Mouse (Mus musculus) kidney, embryonic 14.5 days (tissue): ENCODE data around the gene Hsd17b2. TPM values are rescaled to one million over a fixed set of nuclear protein-coding genes. Genes with fewer than 3 reads are reported as not detected.

Experiments used
- ATAC-seq: fragments of 200-750 bp; cut with Nextera tagmentation; 2 replicates; pipeline ENCODE4 v1.8.0; 2017; ENCODE audit warnings: moderate number of reproducible peaks, mild to moderate bottlenecking, moderate TSS enrichment, moderate library complexity; ENCODE audit not compliant: low FRiP score, low TSS enrichment
- H3K27ac ChIP-seq: fragments of 300-500 bp; sonication (generic); 2 replicates; pipeline ENCODE4 v1.5.1; 2014; ENCODE audit warnings: low read depth, mild to moderate bottlenecking, low read length, moderate library complexity, mixed read lengths
- H3K27me3 ChIP-seq: fragments of 300-500 bp; sonication (generic); 2 replicates; pipeline ENCODE4 v1.6.1; 2014; ENCODE audit warnings: mild to moderate bottlenecking, low read length; ENCODE audit not compliant: control insufficient read depth, insufficient read depth
- H3K36me3 ChIP-seq: fragments of 300-500 bp; sonication (generic); 2 replicates; pipeline ENCODE4 v1.6.1; 2014; ENCODE audit warnings: low read length, mixed read lengths; ENCODE audit not compliant: control insufficient read depth, insufficient read depth
- H3K4me1 ChIP-seq: fragments of 300-500 bp; sonication (generic); 2 replicates; pipeline ENCODE4 v1.6.1; 2014; ENCODE audit warnings: low read length, mixed read lengths; ENCODE audit not compliant: control insufficient read depth, insufficient read depth
- H3K4me2 ChIP-seq: fragments of 300-500 bp; sonication (generic); replicated peaks from 2 replicates; pipeline ENCODE4 v1.6.1; 2014; ENCODE audit warnings: low read depth, mild to moderate bottlenecking, low read length
- H3K4me3 ChIP-seq: fragments of 300-500 bp; sonication (generic); 2 replicates; pipeline ENCODE4 v1.5.1; 2014; ENCODE audit warnings: mild to moderate bottlenecking, low read length
- H3K9ac ChIP-seq: fragments of 300-500 bp; sonication (generic); 2 replicates; pipeline ENCODE4 v1.6.1; 2014; ENCODE audit warnings: low read depth, mild to moderate bottlenecking, low read length, moderate library complexity
- H3K9me3 ChIP-seq: fragments of 300-500 bp; sonication (generic); 2 replicates; pipeline ENCODE4 v1.6.1; 2016; ENCODE audit warnings: low read length; ENCODE audit not compliant: control insufficient read depth
- WGBS: fragments of 180-500 bp; shearing (Covaris S2); extraction: QIAGEN DNeasy Blood & Tissue Kit; methylation state at CpG from one replicate; pipeline ENCODE4 v1.1.7; 2014; 5-methylcytosine and 5-hydroxymethylcytosine counted together
- polyA plus RNA-seq: library from polyadenylated mRNA; unstranded; fragments of >200 nt; fragmentation: Nextera tagmentation; extraction: Ambion mirVana; gene quantifications from 2 replicates; pipeline ENCODE4 v1.2.1, GENCODE M21; 2014

Hsd17b2 gene
- polyA plus RNA-seq, 1 experiment from 2014 or later: 0.34 TPM

DNA sequence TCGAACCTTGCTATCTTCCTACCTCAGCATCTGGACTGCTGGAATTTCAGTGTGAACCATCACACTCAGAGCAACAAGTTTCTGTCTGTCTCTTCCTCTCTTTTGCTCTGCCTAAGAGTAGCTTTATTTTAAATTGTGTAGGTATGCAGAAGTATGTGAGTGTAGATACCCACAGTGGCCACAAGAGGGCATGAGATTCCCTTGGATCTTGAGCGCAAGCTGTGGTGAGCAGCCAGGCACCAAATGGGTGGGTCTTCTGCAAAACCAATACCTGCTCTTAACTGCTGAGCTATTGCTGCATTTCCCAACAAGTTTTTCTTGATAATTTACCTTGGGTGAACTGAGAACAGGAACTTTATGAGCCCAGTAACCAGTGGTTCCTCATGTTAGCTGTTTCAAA, 70.4 kb downstream of the Hsd17b2 start:
- no peak overlapping the region for H3K9ac ChIP-seq
- no peak overlapping the region for H3K4me3 ChIP-seq
- H3K36me3 ChIP-seq: no peaks in the 10 kb centered on the region
- no peak overlapping the region for H3K4me2 ChIP-seq
- no peaks in the 10 kb centered on the region for H3K27me3 ChIP-seq
- H3K4me1 ChIP-seq: no peaks in the 10 kb centered on the region
- no peak overlapping the region for H3K27ac ChIP-seq
- no peak for ATAC-seq
- 65% methylated on average over 2 of the region's 2 CpGs for WGBS
- no peaks in the 10 kb centered on the region for H3K9me3 ChIP-seq

DNA sequence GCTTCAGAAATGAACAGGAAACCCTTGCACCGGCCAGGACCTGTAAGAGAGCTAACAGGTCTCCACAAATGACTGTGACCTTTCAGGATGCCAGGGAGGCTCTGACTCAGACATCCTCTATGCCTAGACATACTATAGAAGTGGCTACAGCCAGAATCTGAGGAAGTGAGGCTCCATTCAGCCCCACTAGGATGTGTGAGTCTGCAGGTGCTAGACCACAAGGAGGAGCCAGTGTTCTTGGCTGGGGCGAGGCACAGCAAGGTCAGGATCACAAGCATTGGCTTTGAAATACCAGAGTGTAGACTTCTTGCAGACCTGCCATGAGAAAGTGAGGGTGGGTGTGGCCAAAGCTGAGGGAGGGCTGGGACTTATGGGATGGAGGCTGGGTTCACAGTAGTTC, 70.9 kb downstream of the Hsd17b2 start:
- no peak overlapping the region for H3K9ac ChIP-seq
- ATAC-seq: no peak
- 54% methylated on average over 2 of the region's 2 CpGs for WGBS
- H3K4me1 ChIP-seq: no peaks in the 10 kb centered on the region
- no peaks in the 10 kb centered on the region for H3K27me3 ChIP-seq
- no peaks in the 10 kb centered on the region for H3K36me3 ChIP-seq
- H3K4me2 ChIP-seq: no peak overlapping the region
- H3K27ac ChIP-seq: no peak overlapping the region
- H3K4me3 ChIP-seq: no peak overlapping the region
- H3K9me3 ChIP-seq: no peaks in the 10 kb centered on the region

DNA sequence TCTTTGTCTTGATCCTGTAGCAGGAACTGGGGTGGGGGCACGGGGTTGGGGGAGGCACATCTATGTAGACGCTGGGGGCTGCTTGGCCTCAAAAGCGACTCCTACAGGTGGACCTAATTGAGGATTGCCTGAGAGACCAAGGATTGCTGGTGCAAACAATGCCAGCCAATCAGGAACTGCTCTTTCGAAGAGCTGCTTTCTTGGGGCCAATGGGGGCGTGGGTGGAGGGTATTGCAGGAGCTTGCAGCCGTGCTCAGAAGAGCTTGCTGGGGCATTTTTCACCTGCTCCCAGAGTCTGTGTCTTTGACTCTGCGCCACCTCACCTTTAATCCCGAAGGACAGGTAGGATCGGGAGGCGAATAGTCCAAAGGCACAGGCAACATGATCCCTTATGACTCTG, 73.9 kb downstream of the Hsd17b2 start:
- no peak overlapping the region for H3K4me3 ChIP-seq
- H3K27me3 ChIP-seq: no peaks in the 10 kb centered on the region
- WGBS: 46% methylated on average over 10 of the region's 10 CpGs
- ATAC-seq: no peak
- H3K9me3 ChIP-seq: no peaks in the 10 kb centered on the region
- no peak overlapping the region for H3K4me2 ChIP-seq
- H3K27ac ChIP-seq: no peak overlapping the region
- no peaks in the 10 kb centered on the region for H3K4me1 ChIP-seq
- no peaks in the 10 kb centered on the region for H3K36me3 ChIP-seq
- no peak overlapping the region for H3K9ac ChIP-seq

DNA sequence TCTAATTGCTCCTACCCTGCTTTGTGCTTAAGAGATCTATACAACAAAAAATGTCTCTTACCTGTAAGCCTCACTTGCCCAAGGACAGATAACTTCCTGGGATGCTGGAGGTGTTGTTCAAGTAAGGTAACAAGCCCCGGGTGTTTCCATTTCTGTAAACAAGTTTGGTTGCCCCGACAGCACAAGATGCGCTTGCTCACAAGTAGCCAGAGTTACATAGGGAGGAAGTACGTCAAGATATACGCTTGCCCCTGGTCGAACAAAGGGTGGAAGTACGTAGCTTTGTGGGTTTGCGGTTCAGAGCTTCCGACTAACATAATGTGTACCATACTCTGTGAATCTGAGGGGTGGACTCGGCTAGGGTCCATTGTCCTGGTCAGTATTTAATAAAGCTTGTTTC, 74.4 kb downstream of the Hsd17b2 start:
- Histone ChIP-seq H3K27ac (no peak overlapping the region), H3K4me1 (no peaks in the 10 kb centered on the region), H3K4me3 (no peak overlapping the region), H3K9ac (no peak overlapping the region), H3K9me3 (no peaks in the 10 kb centered on the region), H3K4me2 (no peak overlapping the region), H3K36me3 (no peaks in the 10 kb centered on the region), H3K27me3 (no peaks in the 10 kb centered on the region)
- no peak for ATAC-seq
- WGBS: 85% methylated on average over 10 of the region's 10 CpGs

DNA sequence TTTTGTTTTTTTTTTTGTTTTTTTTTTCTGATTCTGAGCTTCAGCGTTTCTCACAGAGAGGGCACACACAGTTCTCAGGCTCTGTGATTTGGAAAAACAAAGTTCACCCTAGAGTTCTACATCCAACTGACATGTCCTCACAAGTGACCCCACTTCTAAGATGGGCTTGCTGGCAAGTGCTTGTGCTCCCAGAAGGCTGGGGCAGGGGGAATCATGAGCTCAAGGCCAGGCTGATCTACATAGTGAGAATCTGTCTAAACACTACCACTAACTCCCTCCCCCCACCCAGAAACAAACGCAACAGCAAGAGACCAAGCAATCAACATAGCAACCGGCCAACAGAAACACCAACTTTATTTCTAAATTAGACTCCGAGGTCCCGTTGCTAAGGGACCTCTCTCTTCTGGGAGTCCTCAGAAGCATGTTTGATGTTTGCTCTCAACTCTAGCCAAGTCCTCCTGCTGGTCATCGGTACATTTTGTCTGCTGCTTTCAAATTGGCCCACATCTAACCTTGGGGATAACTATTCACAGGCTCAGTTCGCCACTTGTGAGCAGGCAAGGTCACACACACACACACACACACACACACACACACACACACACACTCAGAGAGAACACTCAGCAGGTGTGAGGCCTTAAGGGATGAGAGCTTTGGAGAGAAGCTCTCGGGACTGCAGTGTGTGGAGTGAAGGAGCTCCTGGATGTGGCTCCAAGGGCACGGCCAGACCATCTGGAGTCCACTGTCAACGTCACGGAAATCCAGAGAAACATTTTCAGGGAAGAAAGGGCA, 77.0 kb downstream of the Hsd17b2 start:
- Histone ChIP-seq H3K36me3 (no peaks in the 10 kb centered on the region), H3K4me1 (no peaks in the 10 kb centered on the region), H3K4me2 (no peak overlapping the region), H3K27me3 (no peaks in the 10 kb centered on the region), H3K27ac (no peak overlapping the region), H3K4me3 (no peak overlapping the region), H3K9me3 (no peaks in the 10 kb centered on the region), H3K9ac (no peak overlapping the region)
- WGBS: 70% methylated on average over 11 of the region's 11 CpGs
- no peak for ATAC-seq

DNA sequence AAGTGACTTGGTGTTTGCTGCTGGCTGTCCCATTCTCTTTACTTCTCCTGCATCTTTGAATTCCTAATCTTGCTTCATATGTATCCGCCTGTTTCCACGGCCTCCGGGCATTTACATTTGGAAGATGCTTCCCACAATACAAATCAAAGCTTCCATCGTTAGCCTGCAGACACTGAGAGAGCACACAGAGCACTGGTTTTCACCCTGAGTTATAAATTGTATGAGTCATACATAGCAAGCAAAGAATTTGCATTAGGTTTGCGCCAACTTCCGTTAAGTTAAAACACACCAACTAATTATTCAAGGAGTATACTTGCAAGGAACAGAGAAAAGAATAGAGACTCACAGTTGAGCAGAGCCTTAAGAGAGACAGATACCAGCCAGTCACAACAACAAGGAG, 77.6 kb downstream of the Hsd17b2 start:
- Histone ChIP-seq H3K9me3 (no peaks in the 10 kb centered on the region), H3K4me3 (no peak overlapping the region), H3K4me2 (no peak overlapping the region), H3K27me3 (no peaks in the 10 kb centered on the region), H3K9ac (no peak overlapping the region), H3K36me3 (no peaks in the 10 kb centered on the region), H3K27ac (no peak overlapping the region), H3K4me1 (no peaks in the 10 kb centered on the region)
- no peak for ATAC-seq
- 83% methylated on average over 6 of the region's 6 CpGs for WGBS

DNA sequence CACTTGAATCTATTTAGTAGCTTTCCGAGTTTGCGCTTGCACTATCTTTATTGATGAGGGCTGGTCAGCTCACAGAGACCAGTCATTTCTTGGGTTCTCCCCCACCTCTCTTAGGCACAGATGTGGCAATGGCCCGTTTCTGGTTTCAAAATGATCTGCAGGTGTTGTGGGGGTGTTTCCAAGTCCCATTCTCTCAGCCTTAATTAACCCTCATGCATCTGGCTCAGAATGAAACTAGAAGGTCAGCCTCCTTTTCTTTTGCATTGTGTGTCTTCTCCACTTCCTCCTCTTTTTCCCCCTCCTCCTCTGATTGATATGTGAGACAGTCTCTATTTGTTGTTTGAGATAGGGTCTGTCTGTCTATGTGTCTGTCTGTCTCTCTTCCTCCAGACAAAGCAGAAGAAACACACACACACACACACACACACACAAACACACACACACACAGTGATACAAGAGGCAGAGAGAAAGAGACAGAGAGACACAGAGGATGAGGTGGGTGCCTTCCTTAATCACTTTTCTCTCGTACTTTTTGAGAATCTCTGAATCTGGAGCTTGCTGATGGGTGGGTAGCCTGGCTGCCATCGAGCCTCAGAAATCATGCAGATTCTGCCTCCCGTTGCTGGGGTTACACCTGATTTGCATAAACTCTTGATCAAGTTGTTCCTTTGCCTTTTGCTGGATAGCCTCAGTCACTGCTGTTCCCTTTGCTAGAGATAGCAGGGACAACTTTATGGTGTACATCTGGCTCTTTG, 79.8 kb downstream of the Hsd17b2 start:
- no peak overlapping the region for H3K4me2 ChIP-seq
- H3K9ac ChIP-seq: no peak overlapping the region
- H3K4me3 ChIP-seq: no peak overlapping the region
- H3K27ac ChIP-seq: no peak overlapping the region
- H3K27me3 ChIP-seq: no peaks in the 10 kb centered on the region
- H3K4me1 ChIP-seq: no peaks in the 10 kb centered on the region
- no peak for ATAC-seq
- no peaks in the 10 kb centered on the region for H3K36me3 ChIP-seq
- H3K9me3 ChIP-seq: no peaks in the 10 kb centered on the region
- 63% methylated on average over 6 of the region's 6 CpGs for WGBS

DNA sequence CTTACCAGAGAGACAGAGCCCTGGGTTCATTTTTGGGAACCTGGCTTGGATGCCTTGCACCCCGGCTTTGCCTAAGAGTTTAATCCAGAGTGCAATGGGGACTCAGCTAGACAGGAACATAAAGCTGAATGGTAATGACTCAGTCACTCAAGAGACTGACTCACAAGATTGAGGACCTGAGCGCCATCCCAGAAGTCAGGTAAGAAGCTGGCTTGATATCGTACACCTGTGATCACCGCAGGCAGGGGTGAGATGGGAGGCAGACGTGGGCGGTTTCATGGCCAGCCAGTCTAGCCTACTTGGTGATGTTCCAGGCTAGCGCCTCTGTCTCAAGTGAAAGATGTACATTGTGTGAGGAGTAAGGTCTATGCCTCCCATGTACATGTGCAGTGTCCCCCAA, 81.3 kb downstream of the Hsd17b2 start:
- Histone ChIP-seq H3K36me3 (peaks cover 5% of the 10 kb centered on the region; the same call in 1 of the 2 replicates), H3K4me3 (no peak overlapping the region), H3K27me3 (no peaks in the 10 kb centered on the region), H3K4me1 (no peaks in the 10 kb centered on the region), H3K4me2 (no peak overlapping the region), H3K9me3 (no peaks in the 10 kb centered on the region; the same call in 1 of the 2 replicates), H3K9ac (no peak overlapping the region), H3K27ac (no peak overlapping the region)
- WGBS: 81% methylated on average over 7 of the region's 7 CpGs
- ATAC-seq: no peak

DNA sequence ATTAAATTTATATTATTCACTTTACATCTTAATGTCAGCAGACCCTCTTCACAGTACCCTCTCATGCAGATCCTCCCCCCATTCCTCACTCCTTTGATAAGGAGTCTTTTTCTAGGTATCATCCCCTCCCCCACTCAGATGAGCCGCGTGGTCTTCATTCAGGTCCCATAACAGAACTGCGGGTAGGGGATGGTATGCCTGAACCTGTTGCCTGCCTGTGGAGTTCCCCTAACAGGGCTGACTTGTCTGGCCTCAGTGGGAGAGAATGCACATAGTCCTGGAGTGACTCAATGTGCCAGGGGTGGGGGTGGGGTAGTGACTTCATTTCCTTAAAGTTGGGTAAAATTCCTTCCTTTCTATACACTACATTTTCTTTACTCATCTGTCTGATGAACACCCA, 84.7 kb downstream of the Hsd17b2 start:
- ATAC-seq: no peak
- 88% methylated on average over 3 of the region's 3 CpGs for WGBS
- Histone ChIP-seq H3K27me3 (no peaks in the 10 kb centered on the region), H3K4me2 (no peak overlapping the region), H3K9me3 (no peaks in the 10 kb centered on the region; the same call in 1 of the 2 replicates), H3K4me3 (no peak overlapping the region), H3K4me1 (no peaks in the 10 kb centered on the region), H3K9ac (no peak overlapping the region), H3K36me3 (peaks cover 30% of the 10 kb centered on the region), H3K27ac (no peak overlapping the region)
